Mouse (Mus musculus) stomach, postnatal 0 days (tissue): ENCODE measurements around the gene Fxyd3.

Experiments used
- CTCF ChIP-seq: IDR thresholded peaks from 2 replicates; pipeline ENCODE4 v1.5.1; 2016; ENCODE audit warnings: antibody characterized with exemption, low read depth, mild to moderate bottlenecking, moderate library complexity
- EP300 ChIP-seq: optimal IDR thresholded peaks from 2 replicates; pipeline ENCODE3; 2016; ENCODE audit warnings: antibody characterized with exemption

DNA sequence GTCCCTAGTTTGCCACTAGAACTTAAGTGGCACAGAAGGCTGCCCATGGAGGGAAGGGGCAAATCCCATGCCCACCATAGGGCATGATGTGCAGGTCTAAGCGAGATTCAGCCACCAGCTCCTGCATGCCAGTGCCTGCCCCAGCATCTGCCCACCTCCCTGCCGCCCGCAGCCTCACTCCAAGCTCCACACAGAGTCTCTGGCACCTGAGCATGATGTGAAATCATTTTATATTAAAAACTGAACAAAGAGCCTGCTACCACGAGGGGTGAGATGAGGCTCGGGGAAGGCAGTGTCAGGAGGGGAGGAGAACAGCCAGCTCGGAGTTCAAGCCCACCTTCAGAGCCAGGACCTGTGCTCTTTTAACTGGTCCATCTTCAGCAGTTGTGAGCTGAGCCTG, 6.2 kb downstream of the Fxyd3 start:
- TF ChIP-seq EP300 = no peak
- TF ChIP-seq CTCF = no peak
